Mouse (Mus musculus): Measurements from ENCODE around the gene Cartpt. TPM values are rescaled to one million over a fixed set of nuclear protein-coding genes. Genes with fewer than 3 reads are reported as not detected.

The Cartpt gene
- polyA plus RNA-seq (2017; shearing (Covaris generic)) = not detected

GRCm38 (mm10) chr13:99900965-99901364, at the start of gene Cartpt:
Gene Cartpt (minus strand): TSS chr13:99901091.

Other genes starting within 250 kb of the Cartpt start
- gene Mccc2, start 114.5 kb upstream of the Cartpt start, polyA plus RNA-seq (2017; shearing (Covaris generic)) = 11.8 TPM
- 83.7 TPM for gene Bdp1, start 203.0 kb upstream of the Cartpt start, polyA plus RNA-seq (2017; shearing (Covaris generic))
- gene Serf1, start 206.9 kb upstream of the Cartpt start, polyA plus RNA-seq (2017; shearing (Covaris generic)) = 2.1 TPM
- gene Smn1, start 223.8 kb upstream of the Cartpt start, polyA plus RNA-seq (2017; shearing (Covaris generic)) = 17.2 TPM